Mouse (Mus musculus): Measurements from ENCODE around the gene Sema5b. TPM values are rescaled to one million over a fixed set of nuclear protein-coding genes. Genes with fewer than 3 reads are reported as not detected.
"Not testable (repeated sequence)": the region's sequence is repeated elsewhere in the genome, so short reads cannot be mapped to it uniquely, and the experiment has no call there.

The Sema5b gene
- total RNA-seq, 1 experiment from 2014 or later = 4.3 TPM

- DNase-seq = no peak
Measured at GRCm38 (mm10) chr16:35549354-35549753, 8.4 kb downstream of the Sema5b start.

- DNase-seq = no peak
Measured at GRCm38 (mm10) chr16:35555596-35556482, 14.9 kb downstream of the Sema5b start.

GRCm38 (mm10) chr16:35557038-35557437 is 16.1 kb downstream of the Sema5b start:
- no peak for DNase-seq

- no peak for DNase-seq
Measured at GRCm38 (mm10) chr16:35561541-35561940, 20.6 kb downstream of the Sema5b start.

- no peak for DNase-seq
Measured at GRCm38 (mm10) chr16:35564246-35564905, 23.4 kb downstream of the Sema5b start.

- not testable (repeated sequence) for DNase-seq
Measured at GRCm38 (mm10) chr16:35565601-35566000, 24.7 kb downstream of the Sema5b start.

GRCm38 (mm10) chr16:35568225-35568880 is 27.4 kb downstream of the Sema5b start:
- no peak for DNase-seq

- no peak for DNase-seq
Measured at GRCm38 (mm10) chr16:35569347-35569746, 28.4 kb downstream of the Sema5b start.

GRCm38 (mm10) chr16:35569758-35570157 is 28.8 kb downstream of the Sema5b start:
- no peak for DNase-seq

GRCm38 (mm10) chr16:35570627-35571026 is 29.7 kb downstream of the Sema5b start:
- no peak for DNase-seq

- no peak for DNase-seq
Measured at GRCm38 (mm10) chr16:35573586-35573985, 32.6 kb downstream of the Sema5b start.

GRCm38 (mm10) chr16:35577181-35577941 is 36.4 kb downstream of the Sema5b start:
- DNase-seq = peak; percentile 70

GRCm38 (mm10) chr16:35581299-35581698 is 40.4 kb downstream of the Sema5b start:
- no peak for DNase-seq

GRCm38 (mm10) chr16:35583551-35584080 is 42.7 kb downstream of the Sema5b start:
- DNase-seq = no peak

- DNase-seq = no peak
Measured at GRCm38 (mm10) chr16:35585126-35585694, 44.3 kb downstream of the Sema5b start.

GRCm38 (mm10) chr16:35587046-35587779 is 46.3 kb downstream of the Sema5b start:
- DNase-seq = no peak

- no peak for DNase-seq
Measured at GRCm38 (mm10) chr16:35587866-35588465, 47.0 kb downstream of the Sema5b start.

- DNase-seq = no peak
Measured at GRCm38 (mm10) chr16:35588731-35589151, 47.8 kb downstream of the Sema5b start.

- DNase-seq = no peak
Measured at GRCm38 (mm10) chr16:35591756-35592155, 50.8 kb downstream of the Sema5b start.
